Mouse (Mus musculus) cerebellum, postnatal 25 days (tissue): ENCODE results near the gene Actr6.
A peak's percentile ranks its signal among the peaks of the same experiment; 100 is the strongest.

Experiments used
- DNase-seq, 2 experiments: peaks; one replicate each; pipeline ENCODE4 v3.0.0; 2021; ENCODE audit warnings: mixed read lengths in 2 of 2

The Actr6 gene

GRCm38 (mm10) chr10:89732001-89732794 is at the start of gene Actr6:
Gene Actr6, minus strand, starts transcription at chr10:89732295.
- DNase-seq: peak; percentile 91 to 96

GRCm38 (mm10) chr10:89776029-89776428 is 43.9 kb upstream of the Actr6 start:
- DNase-seq: no peak

DNA sequence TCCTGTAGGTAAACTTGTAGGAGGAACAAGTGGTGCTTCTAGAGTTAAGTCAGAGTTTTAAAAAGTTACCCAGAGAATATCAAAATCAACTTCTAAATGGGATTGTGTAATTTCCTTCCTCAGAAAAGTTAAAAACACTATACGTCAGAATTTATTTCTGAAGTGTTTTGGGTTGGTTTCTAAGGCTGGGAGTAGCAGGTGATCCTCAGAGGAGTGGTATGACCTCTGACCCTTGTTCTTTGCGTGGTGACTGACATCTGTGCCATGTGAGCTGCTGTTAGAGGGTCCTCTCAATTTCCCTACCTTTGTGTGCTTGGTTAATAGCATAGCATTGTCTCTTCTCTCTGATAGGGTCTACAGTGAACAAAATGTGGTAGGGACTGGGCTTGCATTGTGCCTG is 39.8 kb upstream of the Actr6 start:
- DNase-seq: no peak

DNA sequence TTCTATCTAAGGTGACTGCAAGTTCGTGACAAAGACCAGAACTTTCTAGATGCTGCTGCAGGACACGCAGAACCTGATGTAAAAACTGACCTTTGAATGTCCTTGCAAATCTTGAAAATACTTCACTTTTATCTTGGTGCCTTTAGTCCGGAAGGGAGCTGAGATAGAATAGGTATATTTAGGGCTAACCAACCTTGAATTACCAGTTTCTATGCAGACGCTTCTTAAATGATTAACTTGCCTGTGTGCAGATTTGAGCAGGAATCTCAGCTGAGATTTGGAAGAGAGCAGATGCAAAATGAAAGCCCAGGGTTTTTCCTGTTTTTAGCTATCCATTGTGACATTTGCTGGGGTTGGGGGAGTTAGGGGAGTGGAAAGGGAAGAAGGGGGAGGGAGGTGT is 37.0 kb upstream of the Actr6 start:
- DNase-seq: no peak

DNA sequence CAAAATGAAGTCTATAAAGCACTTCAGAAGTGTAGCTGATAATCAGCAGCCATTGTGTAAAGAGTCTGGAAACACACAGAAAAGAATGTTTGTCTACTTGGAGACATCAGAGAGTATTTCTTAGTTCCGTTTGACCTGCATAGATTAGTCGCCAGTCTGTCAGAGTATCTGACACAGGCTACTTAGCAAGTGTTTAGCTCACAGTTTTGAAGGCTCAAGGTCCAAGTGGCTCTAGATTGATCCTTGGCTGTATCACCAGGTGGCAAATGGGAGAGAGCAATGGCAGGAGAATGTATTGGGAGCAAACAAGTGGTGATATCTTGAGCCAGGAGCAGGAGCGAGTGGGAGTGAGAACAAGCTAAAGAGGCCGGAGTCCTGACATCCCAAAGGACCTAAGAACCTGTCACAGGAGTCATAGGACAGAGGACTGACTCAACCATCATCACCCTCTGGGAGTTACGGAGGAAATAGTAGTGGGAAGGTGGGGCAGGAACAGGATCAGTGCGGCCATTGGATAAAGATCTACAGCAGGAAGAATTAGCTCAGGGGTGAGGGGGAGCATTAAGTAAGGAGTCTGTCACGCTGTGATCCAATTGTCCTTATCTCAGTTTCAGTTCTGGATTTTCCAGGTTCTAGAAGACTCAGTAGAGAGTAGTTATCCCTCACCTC is 36.4 kb upstream of the Actr6 start:
- DNase-seq: no peak

GRCm38 (mm10) chr10:89765790-89766714 is 34.0 kb upstream of the Actr6 start:
- no peak for DNase-seq

DNA sequence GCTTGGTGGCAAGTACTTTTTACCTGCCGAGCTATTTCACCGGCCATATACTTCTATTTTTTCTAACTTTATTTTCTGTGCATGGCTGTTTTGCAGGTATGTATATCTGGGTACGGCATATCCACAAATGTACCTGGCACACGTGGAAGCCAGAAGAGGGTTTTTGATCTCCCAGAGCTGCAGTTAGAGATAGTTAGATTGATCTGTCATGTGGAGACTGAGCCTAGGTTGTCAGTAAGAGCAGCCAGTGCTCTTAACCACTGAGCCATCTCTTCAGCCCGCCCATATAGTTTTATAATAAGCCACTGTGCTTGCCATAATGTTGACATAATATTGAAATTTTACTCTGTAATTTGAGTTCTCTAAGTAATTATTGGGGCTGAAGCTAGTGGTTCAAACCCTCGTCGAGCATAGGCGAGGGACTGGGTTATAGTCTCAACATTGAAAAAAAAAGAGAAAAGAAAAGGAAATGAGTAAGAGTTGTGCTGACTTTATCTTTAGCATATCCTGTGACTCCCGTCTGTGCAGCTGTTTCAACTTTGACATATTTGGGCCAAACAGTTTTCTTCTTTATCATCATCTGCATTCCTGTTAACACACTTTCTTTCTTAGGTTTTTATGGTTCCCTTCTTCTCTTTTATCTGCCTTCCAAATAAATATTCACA is 32.5 kb upstream of the Actr6 start:
- DNase-seq: no peak

- no peak for DNase-seq
Measured at GRCm38 (mm10) chr10:89760772-89761171, 28.7 kb upstream of the Actr6 start.

- no peak for DNase-seq
Measured at GRCm38 (mm10) chr10:89755231-89755630, 23.1 kb upstream of the Actr6 start.

DNA sequence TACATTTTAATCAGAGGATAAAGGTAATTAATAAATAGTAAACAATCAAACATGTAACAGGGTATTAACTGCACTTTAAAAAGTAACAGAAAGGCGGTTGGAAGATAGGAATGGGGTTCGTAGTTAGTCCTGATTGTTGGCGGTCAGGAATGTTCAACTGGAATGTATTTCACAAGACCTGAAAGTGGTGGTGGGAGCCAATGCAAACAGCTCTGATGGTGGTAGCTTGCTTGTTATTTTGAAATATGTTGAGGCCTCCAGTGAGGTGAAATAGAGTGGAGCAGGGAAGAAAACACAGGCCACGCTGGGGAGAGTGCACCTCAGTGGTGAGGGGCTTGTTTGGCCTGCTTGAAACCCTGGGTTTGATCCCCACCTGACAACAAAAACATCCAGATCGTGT is 19.0 kb upstream of the Actr6 start:
- no peak for DNase-seq

GRCm38 (mm10) chr10:89748619-89749018 is 16.5 kb upstream of the Actr6 start:
- DNase-seq: no peak

DNA sequence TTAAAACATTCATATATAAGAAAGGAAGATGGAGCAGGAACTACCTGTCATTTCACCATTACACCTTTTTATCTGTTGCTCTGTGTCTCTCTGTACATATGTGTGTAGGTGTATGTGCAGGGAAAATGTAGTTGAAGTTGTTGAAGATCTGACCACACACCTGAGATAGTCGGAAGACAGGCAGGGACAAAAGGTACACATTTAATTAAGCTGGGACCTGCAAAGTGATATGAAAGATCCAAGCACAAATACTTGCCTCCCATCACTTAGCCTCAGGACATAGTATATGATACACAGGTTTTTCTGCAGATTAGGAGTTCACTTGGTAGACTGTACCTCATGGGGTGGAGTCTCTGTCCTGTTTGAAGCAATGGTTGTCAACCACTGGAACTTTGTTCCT is 15.8 kb upstream of the Actr6 start:
- DNase-seq: no peak

GRCm38 (mm10) chr10:89747221-89747905 is 15.3 kb upstream of the Actr6 start:
- DNase-seq: peak; percentile 29 to 39

GRCm38 (mm10) chr10:89746581-89746980 is 14.5 kb upstream of the Actr6 start:
- DNase-seq: no peak

- no peak for DNase-seq
Measured at GRCm38 (mm10) chr10:89745666-89746020, 13.5 kb upstream of the Actr6 start.

DNA sequence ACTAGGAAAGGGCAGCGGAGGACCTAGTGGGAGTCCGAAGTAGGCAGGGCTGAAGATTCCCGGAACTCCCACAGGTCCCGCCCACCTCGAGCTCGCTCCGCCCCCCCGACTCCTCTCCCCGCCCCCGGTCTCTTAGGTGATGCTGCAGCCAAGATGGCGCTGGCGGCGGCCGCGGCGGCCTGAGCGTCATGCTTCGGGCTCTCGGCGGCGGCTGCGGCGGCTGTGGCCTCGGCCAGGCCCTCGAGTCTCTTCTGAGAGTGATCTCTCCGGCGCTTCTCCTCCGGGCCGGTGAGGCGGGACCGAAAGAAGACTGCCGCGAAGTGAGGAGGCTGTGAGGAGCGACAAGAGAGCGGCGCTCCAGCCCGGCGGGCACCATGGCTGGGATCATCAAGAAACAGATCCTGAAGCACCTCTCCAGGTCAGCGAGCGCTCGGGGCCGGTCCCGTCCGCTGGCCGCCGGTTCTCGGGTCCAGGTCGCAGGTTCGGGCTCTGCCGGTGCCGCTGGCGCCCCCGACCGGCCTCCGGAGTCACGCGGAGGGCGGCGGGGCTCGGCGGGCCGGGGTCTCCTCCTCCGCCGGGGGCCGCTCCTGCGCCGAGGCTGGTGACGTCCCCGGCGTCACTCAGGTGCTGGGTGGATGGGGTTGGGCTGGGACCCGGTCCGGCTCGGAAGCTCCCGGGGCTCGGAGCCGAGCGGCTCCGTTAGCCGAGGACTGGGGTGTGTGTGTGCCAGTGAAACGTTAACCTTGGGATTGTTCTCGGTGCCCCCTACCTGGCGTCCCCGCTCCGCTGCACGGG is 13.0 kb upstream of the Actr6 start, which contains the start of gene Uhrf1bp1l:
TSS of gene Uhrf1bp1l (plus strand) at position 121 of the 795 bp plus-strand sequence.
- peak; percentile 93 to 97 for DNase-seq

DNA sequence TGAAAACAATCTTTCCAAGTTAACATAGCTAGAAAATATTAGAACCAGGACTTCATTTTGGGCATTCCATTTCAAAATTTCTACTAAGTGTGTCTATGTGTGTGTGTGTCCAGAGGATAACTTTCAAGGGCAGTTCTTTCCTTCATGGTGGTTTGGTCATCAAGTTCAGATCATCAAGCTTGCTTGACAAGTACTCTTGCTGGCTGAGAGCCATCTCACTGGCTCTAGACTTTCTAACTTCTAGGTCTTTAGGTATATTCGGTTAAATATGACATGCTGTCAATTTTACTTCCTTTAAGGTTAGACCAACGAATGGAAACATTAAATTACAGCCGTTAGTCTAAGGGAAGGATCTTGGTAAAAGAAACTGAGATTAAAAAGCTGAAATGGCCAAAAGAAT is 12.2 kb upstream of the Actr6 start:
- DNase-seq: peak in 1 of 2 experiments; percentile 14

GRCm38 (mm10) chr10:89743266-89743665 is 11.2 kb upstream of the Actr6 start:
- no peak for DNase-seq

GRCm38 (mm10) chr10:89740995-89741394 is 8.9 kb upstream of the Actr6 start:
- no peak for DNase-seq

GRCm38 (mm10) chr10:89739703-89740102 is 7.6 kb upstream of the Actr6 start:
- DNase-seq: no peak

GRCm38 (mm10) chr10:89738395-89738794 is 6.3 kb upstream of the Actr6 start:
- no peak for DNase-seq
